Mouse (Mus musculus) cerebellum, adult 11 months (tissue): ENCODE data around the gene Hspbap1.

Experiments
- DNase-seq: peaks from one replicate; pipeline ENCODE4 v3.0.0; 2022

Hspbap1 gene

DNA sequence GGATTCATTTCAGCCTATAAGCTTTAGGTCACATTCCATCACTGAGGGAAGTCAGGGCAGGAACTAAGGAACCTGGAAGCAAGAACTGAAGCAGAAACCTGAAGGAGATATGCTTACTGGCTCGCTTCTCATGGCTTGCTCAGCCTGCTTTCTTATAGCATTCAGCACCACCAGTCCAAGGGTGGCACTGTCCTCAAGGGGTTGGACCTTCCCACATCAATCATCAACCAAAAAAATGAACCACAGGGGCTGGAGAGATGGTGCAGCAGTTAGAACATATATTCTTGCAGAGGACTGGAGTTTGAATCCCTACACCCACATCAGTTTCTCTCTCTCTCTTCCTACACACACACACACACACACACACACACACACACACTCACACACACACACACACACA is 5.2 kb upstream of the Hspbap1 start:
- no peak for DNase-seq

DNA sequence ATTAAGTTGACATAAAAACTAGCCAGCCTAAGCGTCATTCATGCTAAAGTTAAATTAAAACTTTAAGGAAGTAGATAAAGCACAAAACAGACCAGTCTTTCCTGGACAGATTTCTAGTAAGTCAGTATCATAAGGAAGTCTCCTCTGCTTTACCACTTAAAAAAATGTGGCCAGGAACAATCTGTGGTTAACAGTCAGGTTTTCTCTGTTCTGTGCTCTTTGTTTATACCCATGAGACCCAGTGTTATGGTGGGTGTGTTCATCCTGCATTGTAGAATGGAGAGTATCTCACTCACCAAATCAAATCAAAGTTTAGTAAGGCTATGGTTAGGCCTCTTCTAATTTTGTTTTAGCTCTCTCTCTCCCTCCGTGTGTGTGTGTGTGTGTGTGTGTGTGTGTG is 4.7 kb upstream of the Hspbap1 start:
- DNase-seq: no peak

DNA sequence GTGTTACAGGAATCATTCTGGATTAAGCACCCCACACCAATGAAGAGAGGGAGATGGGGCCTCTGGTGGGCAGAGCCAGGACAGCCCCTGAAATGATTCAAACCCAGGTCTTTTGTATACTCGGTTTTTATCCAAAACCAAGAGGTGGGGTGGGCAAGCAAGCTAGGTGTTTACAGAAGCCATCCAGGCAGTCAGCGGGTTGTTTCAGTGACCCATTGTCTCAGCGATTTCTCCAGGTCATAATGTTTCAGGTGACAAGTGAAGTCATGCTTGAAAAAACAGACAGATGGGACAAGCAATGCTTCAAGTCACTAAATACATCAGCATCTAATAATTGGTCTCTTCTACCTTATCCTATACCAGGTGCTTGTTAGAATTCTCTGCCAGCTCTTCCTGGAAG is 3.8 kb upstream of the Hspbap1 start:
- DNase-seq: no peak

DNA sequence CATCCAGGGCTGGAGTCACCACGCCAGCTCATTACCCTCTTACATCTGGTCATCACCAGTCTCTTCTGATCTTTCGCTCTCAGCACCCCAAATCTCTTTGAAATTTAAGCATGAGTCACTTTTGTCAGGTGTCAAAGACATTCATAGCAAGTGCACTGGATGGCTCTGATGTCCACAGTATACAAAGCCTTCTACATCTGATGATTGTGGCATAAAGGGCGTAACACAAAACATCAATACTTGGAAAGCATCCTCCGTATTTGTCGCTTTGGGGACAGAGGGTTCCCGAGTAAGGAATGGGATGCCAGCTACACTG is 1.7 kb upstream of the Hspbap1 start:
- DNase-seq: no peak

DNA sequence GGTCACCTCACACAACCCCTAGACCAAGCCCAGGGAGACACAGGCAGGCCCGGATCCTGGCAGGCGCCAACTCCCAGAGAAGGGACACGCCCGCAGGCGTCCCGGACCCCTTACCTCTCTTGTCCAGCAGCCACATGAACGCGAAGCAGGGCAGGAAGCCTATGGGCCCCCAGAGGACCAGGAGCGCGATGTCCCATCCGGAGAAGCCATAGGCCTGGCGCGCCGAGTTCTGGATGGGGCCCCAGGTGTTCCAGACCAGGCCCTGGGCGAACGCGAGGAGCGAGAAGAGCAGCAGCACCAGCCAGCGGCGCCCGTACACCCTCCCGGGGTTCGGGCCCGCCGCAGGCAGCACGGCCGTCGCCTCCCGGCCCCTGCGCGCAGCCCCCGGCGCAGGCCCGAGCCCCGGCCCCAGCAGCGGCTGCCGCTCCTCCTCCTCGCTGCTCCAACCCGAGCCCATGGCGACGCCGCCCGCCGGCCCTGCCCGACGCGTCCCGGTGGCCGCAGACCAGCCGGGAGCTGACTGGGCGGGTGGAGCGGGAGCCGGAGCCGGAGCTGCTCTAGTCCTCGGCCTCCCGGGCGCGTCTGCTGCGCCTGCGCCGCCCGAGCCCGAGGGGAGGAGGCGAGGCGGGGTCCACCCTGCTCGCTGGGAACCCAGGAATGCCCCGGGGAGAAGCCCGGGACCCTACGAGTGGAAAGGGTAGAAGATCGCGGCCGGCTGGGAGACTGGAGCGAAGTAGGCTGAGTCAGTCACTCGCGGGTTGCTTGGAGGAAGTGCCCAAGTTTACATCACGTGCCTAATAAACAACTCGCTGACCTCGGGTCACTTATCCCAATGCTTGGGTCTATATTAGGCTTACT is 1.2 kb upstream of the Hspbap1 start, which contains the start of gene Dirc2:
Gene Dirc2, minus strand, starts transcription at position 572 of the 858 bp plus-strand sequence.
- peak; percentile 70 for DNase-seq

DNA sequence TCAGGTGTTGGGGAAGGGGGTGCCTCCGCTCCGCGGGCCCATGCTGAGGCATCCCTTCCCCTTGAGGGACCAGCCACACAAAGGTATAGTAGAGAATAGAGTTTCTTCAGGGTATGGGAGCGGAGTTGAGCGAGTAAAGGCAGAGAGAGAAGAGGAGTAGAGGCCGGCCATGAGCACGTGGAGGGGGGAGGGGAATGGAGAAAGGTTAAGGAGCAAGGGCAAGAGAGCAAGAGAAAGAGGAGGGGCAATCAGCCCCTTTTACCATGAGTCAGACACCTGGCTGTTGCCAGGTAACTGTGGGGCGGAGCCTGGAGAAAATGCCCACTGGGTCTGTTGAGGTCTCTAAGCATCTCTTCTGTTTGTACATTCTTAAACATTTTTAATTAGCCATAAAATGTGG is 966 bp downstream of the Hspbap1 start:
- DNase-seq: no peak

DNA sequence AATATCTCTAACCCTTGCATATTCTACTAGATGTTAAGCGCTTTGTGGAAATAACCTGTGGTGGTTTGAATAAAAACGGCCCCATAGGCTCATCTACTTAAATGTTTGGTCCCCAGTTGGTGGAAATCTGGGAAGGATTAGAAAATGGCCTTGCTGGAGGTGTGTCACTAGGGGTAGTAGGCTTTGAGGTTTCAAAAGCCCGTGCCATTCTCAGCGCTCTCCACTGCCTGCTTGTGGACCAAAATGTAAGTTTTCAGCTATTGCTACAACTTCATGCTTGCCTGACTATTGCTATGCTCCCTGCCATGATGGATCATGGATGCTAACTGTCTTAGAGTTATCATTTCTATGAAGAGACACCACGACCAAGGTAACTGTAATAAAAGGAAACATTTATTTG is 1.4 kb downstream of the Hspbap1 start:
- DNase-seq: no peak

DNA sequence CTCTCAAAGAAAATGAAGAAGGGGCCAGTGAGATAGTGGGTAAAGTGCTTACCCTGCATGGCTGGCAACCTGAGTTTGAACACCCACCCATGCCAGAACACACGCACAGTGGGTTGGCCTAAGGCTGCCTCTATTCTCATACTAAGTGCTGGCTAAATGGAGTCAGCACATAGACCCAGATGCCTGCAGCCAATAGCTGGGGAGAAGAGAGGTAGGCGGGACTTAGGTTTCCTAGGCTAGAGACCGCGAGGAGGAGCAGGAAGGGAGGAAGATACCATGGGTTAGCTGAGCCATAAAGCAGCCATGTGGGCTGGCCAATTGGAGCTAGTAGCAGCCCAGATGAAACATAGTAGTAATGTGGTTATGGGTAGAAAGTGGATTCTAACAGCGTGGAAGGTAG is 2.4 kb downstream of the Hspbap1 start:
- no peak for DNase-seq

DNA sequence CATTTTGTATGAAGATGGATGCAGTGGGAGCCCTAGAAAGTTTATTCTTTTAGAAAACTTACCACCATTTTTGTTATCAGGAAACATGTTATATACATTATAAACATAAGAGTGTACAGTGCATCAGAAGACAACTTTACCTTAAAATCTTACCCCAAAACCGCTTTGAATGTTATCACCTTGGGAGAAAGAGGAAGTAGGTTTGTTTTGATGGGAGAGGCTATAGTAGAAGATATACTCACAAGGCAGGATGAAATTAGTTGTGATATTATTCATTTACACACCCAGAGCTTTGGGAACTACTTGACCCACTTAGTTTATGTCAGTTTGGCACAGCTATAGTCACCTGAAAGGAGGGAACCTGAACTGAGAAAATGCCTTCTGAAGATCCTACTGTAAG is 5.7 kb downstream of the Hspbap1 start:
- DNase-seq: no peak

DNA sequence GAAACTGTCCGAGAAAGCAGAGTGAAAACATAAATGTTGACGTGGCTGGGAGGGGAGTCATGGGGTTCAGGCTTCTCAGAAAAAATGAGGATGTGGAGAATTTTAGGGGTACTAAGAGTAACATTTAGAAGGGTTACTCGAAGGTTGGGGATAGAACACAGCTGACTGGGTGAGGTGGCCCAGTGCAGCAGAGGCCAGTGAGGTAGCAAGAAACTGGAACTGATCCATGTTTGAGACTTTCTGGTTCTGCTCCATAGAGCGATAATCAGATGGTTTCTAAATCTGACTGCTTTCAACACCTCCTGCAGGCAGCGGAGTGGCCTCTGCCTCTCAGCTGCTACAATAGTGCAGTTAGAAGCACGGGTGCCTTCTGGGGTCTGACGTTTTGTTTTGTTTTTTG is 6.6 kb downstream of the Hspbap1 start:
- no peak for DNase-seq

DNA sequence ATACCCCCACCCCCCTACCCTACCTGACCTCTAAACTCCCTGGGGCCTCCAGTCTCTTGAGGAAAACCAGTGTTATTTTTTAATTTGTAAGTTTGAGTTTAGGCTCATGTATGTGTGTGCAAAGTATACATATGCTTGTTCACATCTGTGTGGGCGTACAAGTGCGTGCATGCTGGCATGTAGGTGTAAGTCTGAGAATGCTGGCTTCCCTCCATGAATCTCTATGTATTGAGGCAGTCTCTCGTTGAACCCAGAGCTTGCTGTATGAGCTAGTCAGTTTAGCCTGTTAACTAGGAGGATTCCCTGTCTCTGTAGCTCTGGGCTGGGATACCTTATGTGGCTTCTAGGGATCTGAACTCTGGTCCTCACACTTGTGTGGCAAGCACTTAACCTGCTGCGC is 7.6 kb downstream of the Hspbap1 start:
- no peak for DNase-seq

DNA sequence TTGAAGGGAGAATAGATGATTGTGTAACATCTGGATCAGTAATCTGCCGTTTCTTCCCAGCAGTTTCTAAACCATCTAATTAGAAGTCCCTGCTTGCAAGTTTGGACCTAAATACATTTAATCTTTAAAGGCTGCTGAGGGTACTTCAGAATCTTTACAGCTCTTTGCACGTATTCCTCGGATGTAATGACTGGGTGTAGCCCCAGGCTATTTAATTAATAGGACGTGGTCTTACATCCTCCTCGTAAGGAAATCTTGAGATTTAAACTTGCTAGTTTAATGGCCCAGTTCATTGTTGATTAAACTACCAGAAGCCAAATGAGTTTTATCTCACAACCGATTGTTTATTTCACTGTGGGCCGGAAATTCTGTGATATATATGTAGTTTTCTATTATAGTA is 9.5 kb downstream of the Hspbap1 start:
- DNase-seq: no peak

DNA sequence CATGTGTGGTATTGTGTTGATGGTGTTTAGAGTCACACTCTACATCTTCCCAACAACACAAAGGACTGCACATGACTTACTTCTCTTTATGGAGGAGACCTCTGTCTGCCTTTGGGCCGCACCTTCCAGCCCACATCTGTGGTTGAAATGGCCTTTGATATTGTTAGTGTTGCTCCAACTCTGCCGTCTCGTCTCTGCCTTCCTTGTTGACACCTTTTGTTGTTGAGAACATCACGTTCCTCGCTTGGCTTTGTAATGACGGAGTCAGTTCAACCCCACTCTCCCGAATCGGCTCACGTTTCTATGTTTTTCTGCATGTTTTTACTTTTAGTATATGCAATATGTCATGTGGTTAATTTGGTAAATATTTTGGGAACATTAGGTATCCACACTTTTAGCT is 10.9 kb downstream of the Hspbap1 start:
- DNase-seq: no peak

DNA sequence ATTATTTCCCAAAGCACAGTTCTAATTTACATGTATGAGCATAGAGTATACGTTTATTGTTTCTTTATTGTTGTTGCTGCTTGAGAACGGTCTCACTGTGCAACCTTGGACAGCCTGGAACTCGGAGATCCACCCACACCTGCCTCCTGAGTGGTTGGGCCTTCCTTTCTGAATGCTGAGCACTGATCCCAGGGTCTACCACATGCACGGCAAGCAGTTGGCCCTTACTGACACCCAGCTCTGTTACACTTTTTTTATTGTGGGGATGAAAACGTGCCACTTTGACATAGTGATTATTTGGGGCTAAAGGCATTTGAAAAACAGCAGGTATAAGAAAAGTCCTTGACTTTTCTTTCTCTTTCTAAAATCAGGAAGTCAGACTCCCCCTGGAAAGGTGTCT is 11.5 kb downstream of the Hspbap1 start:
- DNase-seq: no peak

DNA sequence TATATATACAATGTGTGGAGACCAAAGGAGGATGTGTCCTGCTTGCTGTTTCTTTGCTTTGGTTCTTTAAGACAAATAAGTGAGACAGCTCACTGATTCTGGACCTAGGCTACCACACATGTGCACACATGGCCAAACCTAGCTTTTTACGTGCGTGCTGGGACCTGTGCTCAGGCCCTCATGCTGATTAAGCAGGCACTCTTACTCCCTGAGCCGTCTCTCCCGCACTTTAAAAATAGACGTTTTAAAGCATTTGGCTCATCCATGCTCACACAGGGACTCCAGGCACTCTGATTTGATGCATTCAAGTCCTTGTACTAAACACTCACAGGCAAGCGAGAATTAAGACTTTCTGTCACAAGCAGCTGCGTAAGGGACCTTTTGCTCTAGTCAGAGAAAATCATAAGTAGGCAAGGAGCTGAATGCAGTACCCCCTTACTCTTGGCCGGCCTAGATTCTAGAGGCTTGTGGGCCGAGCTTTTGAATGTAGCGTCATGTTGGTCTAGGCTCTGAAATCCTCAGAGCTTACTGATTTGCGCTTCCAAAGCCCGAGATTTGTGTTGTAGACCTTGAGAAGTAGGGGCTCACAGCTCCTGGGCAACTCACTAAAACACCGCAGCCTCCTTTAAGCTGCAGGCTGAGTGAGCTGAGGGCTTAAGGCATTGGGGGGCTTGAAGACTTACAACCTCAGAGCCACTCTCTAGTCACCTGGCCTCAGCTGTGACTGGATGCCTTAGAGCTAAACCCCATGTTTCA is 12.5 kb downstream of the Hspbap1 start:
- DNase-seq: no peak

DNA sequence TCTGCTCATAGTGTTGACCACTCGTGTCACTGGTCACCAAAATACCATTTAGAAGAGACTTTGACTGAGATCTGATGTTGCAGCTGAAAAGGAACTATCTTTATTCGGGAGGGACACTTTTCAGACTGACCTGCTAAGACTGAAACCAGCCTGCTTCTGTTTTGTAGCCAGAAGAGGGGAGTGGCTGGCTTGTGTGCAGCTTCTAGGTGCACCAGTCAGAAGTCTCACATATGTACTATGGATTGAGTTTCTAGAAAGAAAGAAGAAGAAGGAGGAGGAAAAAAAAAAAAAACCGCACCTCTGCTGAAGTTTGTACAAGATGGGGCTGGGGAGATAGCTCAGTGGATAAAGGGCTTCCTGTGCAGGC is 13.0 kb downstream of the Hspbap1 start:
- DNase-seq: no peak

DNA sequence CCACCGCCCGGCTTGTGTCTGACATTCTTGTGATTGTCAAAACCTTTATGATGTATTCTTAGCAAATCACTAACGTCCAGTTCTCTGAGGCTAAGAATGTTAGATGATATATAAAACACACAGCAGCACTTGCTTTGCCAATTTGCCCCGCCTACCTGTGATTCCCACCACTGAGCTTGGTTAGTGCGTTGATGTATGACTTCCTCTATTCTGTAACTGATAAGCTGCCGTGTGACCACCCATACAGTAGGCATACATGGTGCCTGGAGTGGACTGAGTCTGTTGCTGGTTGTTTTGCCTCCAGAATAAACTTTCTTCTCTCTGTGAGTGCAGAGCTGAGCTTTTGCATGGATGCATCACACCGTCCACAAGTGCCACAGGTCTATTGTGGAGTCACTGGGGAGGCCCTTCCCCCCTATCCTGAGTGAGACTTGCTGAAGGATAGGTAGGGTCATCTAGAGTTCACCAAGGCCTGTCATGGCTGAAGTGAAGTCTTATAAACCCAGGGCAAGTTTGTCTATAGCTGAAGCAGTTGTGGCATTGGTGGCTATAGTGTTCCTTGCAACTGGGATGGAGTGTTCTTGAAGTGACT is 14.1 kb downstream of the Hspbap1 start:
- DNase-seq: no peak

DNA sequence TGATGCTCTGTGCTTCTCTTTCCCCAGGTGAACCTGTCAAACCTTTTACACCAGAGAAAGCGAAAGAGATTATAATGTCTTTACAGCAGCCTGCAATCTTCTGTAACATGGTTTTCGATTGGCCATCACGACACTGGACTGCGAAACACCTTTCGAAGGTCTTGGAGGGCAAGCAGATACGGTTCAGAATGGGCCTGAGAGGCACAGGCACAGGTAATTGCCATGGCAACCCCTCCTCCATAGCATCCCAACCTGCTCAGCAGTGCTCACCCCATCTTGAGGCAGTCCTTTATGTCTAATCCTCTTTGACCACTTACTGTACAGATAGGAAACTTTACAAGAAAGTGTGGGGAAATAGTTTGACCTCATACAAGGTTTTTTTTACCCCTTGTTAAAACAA is 17.0 kb downstream of the Hspbap1 start:
- DNase-seq: no peak

DNA sequence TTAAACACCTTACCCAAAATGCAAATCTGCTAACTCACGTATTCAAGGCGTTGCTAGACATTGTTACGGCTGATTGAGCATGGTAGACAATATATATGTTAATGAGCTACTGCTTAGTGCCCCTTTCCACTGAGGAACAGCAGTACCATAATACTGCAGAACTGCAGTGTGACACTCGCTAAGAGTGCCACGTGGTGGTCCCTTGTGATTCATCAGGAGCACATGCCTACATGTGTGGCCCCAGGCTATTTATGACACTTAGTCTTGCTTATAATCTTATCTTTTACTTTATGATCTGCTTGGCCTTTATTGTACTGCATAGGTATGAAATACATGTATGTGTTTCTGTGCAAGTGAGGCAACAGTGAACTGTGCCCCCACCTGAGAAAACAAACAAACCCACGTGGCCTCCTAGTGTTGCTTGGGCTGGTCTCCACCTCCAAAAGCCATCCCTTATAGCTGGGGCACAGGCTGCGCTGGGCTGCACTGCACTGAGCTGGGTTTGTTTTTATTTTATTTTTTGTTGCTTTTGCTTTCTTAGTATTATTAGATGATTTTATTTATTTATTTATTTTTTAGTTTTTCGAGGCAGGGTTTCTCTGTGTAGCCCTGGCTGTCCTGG is 17.5 kb downstream of the Hspbap1 start:
- DNase-seq: no peak

DNA sequence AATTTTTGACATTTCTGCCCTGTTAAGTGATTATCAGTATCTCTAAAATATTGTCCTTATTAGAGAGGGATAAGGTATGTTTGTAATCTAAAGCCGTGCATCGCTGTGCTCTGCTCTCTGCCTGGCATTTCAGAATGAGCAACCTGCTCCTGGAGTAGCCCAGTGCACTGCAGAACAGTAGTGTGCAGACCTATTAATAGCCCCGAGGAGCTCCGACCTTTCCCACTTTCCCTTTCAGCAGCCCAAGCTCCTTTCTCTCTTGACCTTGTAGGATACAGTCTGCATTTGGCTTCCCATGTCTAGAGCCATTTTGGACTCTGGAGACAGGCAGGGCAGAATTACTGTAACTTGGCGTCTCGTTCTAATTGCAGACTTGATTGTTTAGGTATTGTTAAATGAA is 18.2 kb downstream of the Hspbap1 start:
- DNase-seq: no peak

DNA sequence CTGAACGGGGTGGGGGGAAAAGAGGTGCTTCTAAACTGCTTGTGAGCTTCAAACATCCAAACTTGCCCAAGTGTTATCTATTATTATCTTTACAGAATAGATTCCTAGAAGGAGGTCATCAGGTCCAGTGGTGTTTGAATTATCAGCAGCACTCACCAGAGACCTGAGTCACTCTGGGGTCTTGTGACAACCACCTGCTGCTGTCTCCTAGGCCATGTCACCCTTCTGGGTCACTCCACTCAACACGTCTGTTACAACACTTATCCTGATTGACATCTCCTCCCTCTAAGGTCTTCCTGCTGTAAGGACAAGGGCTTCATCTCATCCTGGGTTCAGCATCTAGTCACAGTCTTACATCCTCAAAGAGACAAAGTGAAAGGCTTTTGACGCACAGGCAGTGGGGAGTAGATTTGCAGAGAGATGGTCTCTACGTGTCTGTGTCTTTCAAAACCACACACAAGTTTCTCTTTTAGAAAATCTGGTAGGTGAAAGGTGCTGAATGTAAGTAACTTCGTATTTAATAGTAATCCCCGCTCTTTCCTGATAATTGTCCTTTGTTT is 21.9 kb downstream of the Hspbap1 start:
- DNase-seq: no peak

DNA sequence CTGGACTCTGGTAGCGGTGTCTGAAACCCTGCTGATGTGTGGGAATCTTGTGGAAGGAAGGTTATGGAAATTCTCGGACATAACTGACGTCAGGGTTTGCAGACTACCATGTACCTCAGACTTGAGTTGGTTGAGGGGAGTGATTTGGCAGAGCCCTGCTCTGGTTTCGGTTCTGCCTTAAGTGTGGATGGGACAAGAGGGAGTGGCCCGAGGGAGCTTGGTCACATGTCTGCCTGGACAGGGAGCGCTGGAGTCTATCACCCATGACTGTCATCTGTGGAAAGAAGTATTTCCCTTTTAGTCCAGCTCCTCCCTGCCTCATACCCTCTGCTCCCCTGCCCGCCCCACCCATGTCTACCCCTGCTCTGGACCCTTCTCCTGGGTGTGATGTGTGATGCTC is 32.0 kb downstream of the Hspbap1 start:
- no peak for DNase-seq

DNA sequence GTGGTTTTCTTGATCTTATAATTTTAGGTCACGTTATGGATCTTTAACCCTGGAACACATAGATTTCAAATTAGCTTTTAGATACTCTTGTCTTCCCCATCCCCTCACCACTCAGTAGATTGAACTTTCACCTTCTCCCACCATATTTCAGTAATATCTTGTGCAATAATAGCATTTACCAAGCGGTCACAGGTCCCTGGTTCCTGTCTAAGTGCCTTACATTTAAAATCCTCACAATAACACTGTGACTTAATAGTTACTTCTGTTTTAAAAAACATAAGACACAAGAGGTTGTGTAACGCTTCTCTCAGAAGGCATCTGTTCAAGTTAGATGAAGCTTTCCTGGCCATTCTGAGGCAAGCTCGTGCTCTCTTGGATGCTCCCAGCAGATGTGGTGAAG is 33.5 kb downstream of the Hspbap1 start:
- DNase-seq: no peak
